Mouse (Mus musculus) lung, embryonic 16.5 days (tissue): ENCODE data around the gene Ets2. TPM values are rescaled to one million over a fixed set of nuclear protein-coding genes. Genes with fewer than 3 reads are reported as not detected.

Experiments used
- ATAC-seq: fragments of 200-750 bp; cut with Nextera tagmentation; 2 replicates; pipeline ENCODE4 v1.8.0; 2017; ENCODE audit warnings: low read depth, mild to moderate bottlenecking, moderate library complexity
- H3K27ac ChIP-seq: fragments of 300-500 bp; sonication (generic); 2 replicates; pipeline ENCODE4 v1.5.1; 2014; ENCODE audit warnings: mild to moderate bottlenecking, control low read depth, low read length
- H3K27me3 ChIP-seq: fragments of 300-500 bp; sonication (generic); 2 replicates; pipeline ENCODE4 v1.6.1; 2014; ENCODE audit warnings: low read depth, low read length, mixed read lengths; ENCODE audit not compliant: control insufficient read depth, insufficient read depth
- H3K36me3 ChIP-seq: fragments of 300-500 bp; sonication (generic); 2 replicates; pipeline ENCODE4 v1.6.1; 2014; ENCODE audit warnings: low read length; ENCODE audit not compliant: control insufficient read depth, insufficient read depth
- H3K4me1 ChIP-seq: fragments of 300-500 bp; sonication (generic); replicated peaks from 2 replicates; pipeline ENCODE4 v1.6.1; 2014; ENCODE audit warnings: low read length, mixed read lengths; ENCODE audit not compliant: control insufficient read depth, insufficient read depth
- H3K4me2 ChIP-seq: fragments of 300-500 bp; sonication (generic); 2 replicates; pipeline ENCODE4 v1.6.1; 2014; ENCODE audit warnings: low read depth, low read length, control low read depth
- H3K4me3 ChIP-seq: fragments of 300-500 bp; sonication (generic); 2 replicates; pipeline ENCODE4 v1.5.1; 2014; ENCODE audit warnings: mild to moderate bottlenecking, low read length, control low read depth
- H3K9ac ChIP-seq: fragments of 300-500 bp; sonication (generic); 2 replicates; pipeline ENCODE4 v1.6.1; 2014; ENCODE audit warnings: low read length, control low read depth
- H3K9me3 ChIP-seq: fragments of 300-500 bp; sonication (generic); 2 replicates; pipeline ENCODE4 v1.6.1; 2016; ENCODE audit warnings: low read length; ENCODE audit not compliant: control insufficient read depth
- WGBS: fragments of 180-500 bp; shearing (Covaris S2); extraction: QIAGEN DNeasy Blood & Tissue Kit; methylation state at CpG from one replicate; pipeline ENCODE4 v1.1.7; 2014; 5-methylcytosine and 5-hydroxymethylcytosine counted together
- polyA plus RNA-seq: library from polyadenylated mRNA; unstranded; fragments of >200 nt; fragmentation: Nextera tagmentation; extraction: Ambion mirVana; gene quantifications from 2 replicates; pipeline ENCODE4 v1.2.1, GENCODE M21; 2015

Gene Ets2
- polyA plus RNA-seq, 1 experiment from 2014 or later = 123 TPM

DNA sequence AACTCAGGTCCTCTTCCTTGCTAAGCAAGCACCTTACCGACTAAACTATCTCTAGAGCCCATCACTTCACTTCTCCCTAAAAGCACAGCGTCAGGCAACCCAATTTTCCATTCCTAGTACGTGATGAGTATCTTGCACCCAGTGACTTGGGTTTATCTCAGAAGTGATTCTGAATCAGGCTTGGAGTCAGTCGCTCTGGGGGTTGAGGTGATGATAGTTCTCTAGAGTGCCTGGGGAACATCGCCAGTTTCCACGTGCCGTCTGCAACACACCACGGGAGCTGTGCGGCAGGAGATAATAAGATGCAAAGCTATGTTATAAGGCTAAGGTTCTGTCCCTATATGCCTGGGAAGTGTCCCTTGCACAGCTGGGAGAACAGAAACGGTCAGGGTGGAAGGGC lies 35.6 kb upstream of the Ets2 start:
- WGBS = 89% methylated on average over 10 of the region's 10 CpGs
- Histone ChIP-seq H3K9ac (no peak overlapping the region), H3K27me3 (no peaks in the 10 kb centered on the region), H3K4me3 (no peak overlapping the region), H3K4me2 (no peak overlapping the region), H3K36me3 (no peaks in the 10 kb centered on the region), H3K27ac (no peak overlapping the region), H3K9me3 (no peaks in the 10 kb centered on the region), H3K4me1 (peaks cover 6% of the 10 kb centered on the region)
- no peak for ATAC-seq

DNA sequence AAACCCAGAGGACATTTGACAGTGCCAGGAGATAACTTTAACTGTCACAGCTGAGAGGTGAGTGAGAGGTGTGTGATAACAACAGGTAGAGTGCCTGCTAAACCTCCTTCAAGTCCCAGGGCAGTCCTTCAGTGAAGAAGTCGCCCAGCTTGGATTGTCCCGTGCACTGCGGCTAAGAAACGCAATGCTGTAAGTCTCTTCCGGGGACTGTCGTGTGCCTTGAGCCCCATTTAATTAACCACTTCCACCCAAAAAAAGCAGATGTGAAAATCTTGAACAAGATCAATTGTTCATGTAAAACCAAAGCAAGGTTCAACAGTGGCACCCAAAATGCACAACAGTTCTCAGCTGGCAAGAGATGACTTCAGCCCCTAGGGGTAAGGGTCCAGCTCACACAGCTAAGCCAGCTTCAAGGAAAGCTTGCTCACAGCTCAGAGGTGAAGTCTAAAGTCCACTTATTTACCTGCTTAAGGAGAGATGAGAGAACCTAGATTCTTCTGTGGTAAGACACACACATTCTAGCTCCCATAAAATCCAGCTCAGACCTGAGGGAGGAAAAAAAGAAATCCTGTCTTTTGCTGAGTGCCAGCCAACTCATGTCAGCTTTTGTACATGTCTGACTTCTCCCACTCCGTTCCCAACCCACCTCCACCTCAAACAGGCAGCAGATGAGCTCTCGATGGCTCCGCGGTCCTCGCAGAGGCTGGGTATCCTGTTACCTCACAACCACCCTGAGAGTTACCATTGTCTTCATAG lies 34.3 kb upstream of the Ets2 start:
- Histone ChIP-seq H3K9ac (no peak overlapping the region), H3K4me1 (peaks cover 6% of the 10 kb centered on the region), H3K4me3 (no peak overlapping the region), H3K36me3 (no peaks in the 10 kb centered on the region), H3K4me2 (no peak overlapping the region), H3K9me3 (no peaks in the 10 kb centered on the region), H3K27me3 (no peaks in the 10 kb centered on the region), H3K27ac (no peak overlapping the region)
- no peak for ATAC-seq
- WGBS = 52% methylated on average over 11 of the region's 11 CpGs

DNA sequence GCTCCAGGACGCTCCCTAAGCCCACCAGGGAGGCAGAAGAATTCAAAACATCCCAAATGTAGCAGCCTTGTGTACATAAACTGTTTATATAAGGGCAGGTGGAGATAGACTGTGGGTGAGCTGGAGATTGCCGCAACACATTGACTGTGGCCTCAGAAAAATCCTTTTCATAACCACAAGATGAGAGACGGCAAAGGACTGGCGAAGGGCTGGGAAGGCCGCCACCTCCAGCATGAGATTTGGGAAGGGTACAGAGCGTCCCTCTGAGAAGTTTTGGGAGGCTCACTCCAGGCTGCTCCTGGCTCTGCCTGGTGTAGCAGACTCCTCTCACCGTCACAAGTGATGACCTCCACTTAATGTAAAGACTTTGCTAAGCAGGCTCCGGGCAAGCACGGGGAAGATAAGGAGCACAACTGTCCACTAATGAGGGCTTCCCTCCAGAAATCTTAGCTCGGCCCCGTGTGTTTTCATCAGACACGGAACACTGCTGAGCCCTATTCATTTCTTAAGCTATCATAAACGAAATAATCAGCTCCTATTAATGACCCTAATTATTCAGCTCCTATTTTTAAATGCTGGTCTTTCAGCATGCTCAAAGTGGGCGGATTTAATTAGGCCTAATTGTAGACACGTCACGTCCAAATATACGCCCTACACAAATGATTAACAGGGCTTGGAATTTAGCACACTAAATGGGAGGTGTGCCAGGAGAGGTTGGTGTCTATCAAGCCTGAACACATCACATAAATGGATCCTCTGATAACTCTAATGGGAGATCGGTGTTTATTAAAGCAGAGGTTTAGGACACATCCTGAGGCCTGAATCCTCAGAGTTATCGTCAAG lies 33.5 kb upstream of the Ets2 start:
- no peaks in the 10 kb centered on the region for H3K27me3 ChIP-seq
- WGBS = 41% methylated on average over 19 of the region's 19 CpGs
- H3K9me3 ChIP-seq = no peaks in the 10 kb centered on the region
- no peaks in the 10 kb centered on the region for H3K36me3 ChIP-seq
- H3K4me1 ChIP-seq = peaks cover 6% of the 10 kb centered on the region
- ATAC-seq = 0 out of 2 replicates have a peak, but pooled peaks have one; percentile 17
- no peak overlapping the region for H3K4me3 ChIP-seq
- no peak overlapping the region for H3K4me2 ChIP-seq
- H3K9ac ChIP-seq = no peak overlapping the region
- H3K27ac ChIP-seq = no peak overlapping the region

DNA sequence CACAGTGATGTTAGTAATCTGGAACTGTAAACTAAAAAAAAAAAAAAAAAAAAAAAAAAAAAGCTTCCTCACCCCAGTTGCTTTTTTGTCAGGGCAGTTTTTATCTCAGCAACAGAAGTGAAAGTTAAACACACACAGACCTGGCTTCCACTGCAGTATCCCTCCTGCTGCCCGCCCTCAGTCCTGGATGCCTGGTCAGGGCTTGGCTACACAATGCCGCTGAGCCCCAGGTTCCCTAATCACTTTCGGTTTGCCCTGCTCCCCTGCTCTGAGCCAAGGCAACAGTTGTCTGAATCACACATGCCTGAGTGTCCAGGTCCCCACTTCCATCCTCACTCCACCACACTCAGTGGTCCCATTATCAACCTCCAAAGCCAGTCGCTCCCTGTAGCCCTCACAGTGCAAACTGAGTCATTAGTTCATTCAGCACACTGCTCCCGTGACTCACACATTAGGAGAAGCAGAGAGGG lies 27.4 kb upstream of the Ets2 start:
- H3K4me2 ChIP-seq = peak overlapping the region; percentile 55
- no peaks in the 10 kb centered on the region for H3K9me3 ChIP-seq
- 27% methylated on average over 5 of the region's 5 CpGs for WGBS
- no peaks in the 10 kb centered on the region for H3K27me3 ChIP-seq
- peak overlapping the region; percentile 56 for H3K9ac ChIP-seq
- peak overlapping the region; percentile 62 for H3K27ac ChIP-seq
- H3K4me3 ChIP-seq = peak overlapping the region; percentile 24
- H3K4me1 ChIP-seq = peaks cover 3% of the 10 kb centered on the region
- ATAC-seq = peak; percentile 81
- no peaks in the 10 kb centered on the region for H3K36me3 ChIP-seq

DNA sequence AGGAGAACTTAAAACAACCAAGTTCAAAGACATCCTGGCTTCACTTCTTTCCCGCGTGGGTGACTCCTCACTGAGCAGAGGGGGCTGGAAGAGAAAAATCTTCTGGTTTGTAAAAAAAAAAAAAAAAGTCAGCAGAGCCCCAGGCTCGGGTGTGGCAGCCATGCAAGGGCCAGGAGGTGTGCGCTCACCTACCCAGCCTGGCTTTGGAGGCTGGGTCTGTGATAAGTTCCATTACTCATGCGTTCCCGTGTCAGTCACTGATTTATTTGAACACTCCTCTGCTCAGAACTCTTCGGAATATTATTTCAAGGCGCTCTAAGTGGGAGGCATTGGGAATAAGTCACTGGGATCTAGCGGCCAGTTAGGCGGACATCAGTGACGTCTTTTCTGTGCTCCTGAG lies 26.7 kb upstream of the Ets2 start:
- WGBS = 54% methylated on average over 11 of the region's 11 CpGs
- Histone ChIP-seq H3K9ac (no peak overlapping the region), H3K27ac (no peak overlapping the region), H3K4me3 (no peak overlapping the region), H3K4me2 (no peak overlapping the region), H3K4me1 (peaks cover 3% of the 10 kb centered on the region), H3K27me3 (no peaks in the 10 kb centered on the region), H3K36me3 (no peaks in the 10 kb centered on the region), H3K9me3 (no peaks in the 10 kb centered on the region)
- no peak for ATAC-seq

DNA sequence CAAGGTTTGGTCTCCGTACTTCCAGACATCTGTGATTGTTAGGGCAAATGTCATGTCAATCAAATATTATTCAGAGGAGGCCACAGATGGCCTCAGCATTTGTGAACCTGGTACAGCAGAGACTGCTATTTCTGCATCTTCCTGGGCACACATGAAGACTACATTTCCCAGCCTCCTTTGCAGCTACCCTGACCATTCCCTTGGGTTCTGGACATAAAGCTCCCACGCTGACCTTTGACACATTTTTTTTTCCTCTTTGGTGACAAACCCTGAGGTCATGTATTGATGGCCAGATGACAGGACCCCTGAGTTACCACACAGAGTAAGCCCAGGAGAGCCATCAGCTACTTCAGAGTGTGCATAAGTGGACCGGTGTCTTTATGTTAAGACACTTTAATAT lies 25.2 kb upstream of the Ets2 start:
- no peaks in the 10 kb centered on the region for H3K27me3 ChIP-seq
- no peak overlapping the region for H3K4me2 ChIP-seq
- no peak overlapping the region for H3K27ac ChIP-seq
- 89% methylated on average over 3 of the region's 3 CpGs for WGBS
- no peaks in the 10 kb centered on the region for H3K36me3 ChIP-seq
- H3K4me1 ChIP-seq = peaks cover 3% of the 10 kb centered on the region
- no peak overlapping the region for H3K4me3 ChIP-seq
- ATAC-seq = no peak
- H3K9ac ChIP-seq = no peak overlapping the region
- H3K9me3 ChIP-seq = no peaks in the 10 kb centered on the region

DNA sequence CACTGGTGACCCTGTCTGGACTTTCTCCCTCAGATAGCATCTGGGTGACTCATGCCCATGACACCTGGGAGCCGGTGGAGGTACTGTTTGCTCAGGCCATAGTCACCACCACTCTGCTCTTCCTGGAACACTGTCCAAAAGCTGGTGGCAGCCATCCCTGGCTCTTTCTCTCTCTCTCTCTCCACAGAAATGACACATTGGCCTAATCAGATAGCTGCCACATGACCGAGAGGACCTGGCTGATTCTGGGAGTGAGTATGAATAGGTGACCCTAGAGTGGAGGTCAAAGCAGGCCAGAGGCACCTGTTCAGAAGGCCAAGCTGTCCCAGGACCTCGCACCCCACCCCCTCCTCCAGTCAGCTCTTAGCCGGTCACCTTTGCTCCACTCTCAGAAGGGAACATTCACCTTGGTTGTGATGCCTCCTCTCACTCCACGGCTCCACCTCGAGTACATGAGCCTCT lies 19.4 kb upstream of the Ets2 start:
- Histone ChIP-seq H3K4me2 (no peak overlapping the region), H3K4me3 (no peak overlapping the region), H3K4me1 (no peaks in the 10 kb centered on the region), H3K36me3 (no peaks in the 10 kb centered on the region), H3K9ac (no peak overlapping the region), H3K27me3 (no peaks in the 10 kb centered on the region), H3K9me3 (no peaks in the 10 kb centered on the region), H3K27ac (no peak overlapping the region)
- ATAC-seq = no peak
- WGBS = 67% methylated on average over 6 of the region's 6 CpGs

DNA sequence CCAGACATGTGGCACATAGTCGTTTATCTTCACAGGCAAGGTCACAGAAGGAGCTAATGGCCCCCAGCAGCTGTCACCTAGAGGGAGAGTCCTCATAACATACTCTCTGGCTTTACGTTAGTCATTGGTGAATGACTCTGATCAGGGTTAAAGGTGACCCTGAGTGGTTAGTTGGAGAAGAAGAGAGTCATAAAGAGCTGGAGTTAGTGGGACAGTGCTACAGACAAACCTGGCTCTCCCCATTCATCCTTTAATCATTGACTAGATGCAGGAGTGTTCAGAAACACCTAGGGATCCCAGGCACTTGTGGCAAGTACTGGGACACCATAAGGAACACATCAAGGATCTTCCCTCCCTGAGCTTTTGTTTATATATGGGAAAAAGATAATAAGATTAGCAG lies 16.1 kb upstream of the Ets2 start:
- H3K27me3 ChIP-seq = no peaks in the 10 kb centered on the region
- no peaks in the 10 kb centered on the region for H3K4me1 ChIP-seq
- H3K36me3 ChIP-seq = no peaks in the 10 kb centered on the region
- no peak overlapping the region for H3K9ac ChIP-seq
- H3K9me3 ChIP-seq = no peaks in the 10 kb centered on the region
- no peak overlapping the region for H3K27ac ChIP-seq
- 42% methylated on average over 2 of the region's 2 CpGs for WGBS
- no peak overlapping the region for H3K4me3 ChIP-seq
- ATAC-seq = no peak
- no peak overlapping the region for H3K4me2 ChIP-seq

DNA sequence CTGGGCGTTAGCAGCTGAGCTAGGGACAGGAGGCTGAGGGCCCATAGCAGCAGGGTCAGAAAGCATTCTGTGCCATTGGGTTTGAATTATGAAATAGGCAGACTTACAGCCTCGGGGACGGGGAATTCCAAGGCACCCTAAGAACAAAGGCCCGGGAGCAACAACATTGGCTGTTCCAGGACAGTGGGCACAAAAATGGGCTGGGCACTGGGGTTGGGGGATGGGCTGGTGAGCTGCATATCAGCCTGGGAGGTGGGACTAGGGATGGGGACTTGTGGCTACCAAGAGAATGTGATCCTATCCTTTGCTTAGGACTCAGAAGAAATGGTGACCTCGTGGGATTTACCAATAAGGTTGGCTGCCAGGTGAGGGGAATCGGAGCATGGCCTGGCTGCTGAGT lies 15.6 kb upstream of the Ets2 start:
- Histone ChIP-seq H3K27me3 (no peaks in the 10 kb centered on the region), H3K9me3 (no peaks in the 10 kb centered on the region), H3K27ac (no peak overlapping the region), H3K36me3 (no peaks in the 10 kb centered on the region), H3K4me3 (no peak overlapping the region), H3K9ac (no peak overlapping the region), H3K4me1 (no peaks in the 10 kb centered on the region), H3K4me2 (no peak overlapping the region)
- WGBS = 63% methylated on average over 6 of the region's 6 CpGs
- no peak for ATAC-seq
